Mouse (Mus musculus) neural tube, embryonic 12.5 days (tissue): Measurements from ENCODE around the gene Nav2. TPM values are rescaled to one million over a fixed set of nuclear protein-coding genes. Genes with fewer than 3 reads are reported as not detected.

Experiments
- ATAC-seq: fragments of 200-750 bp; cut with Nextera tagmentation; 2 replicates; pipeline ENCODE4 v1.8.0; 2017; ENCODE audit warnings: low read depth, mild to moderate bottlenecking, moderate TSS enrichment, moderate library complexity; ENCODE audit not compliant: low FRiP score
- H3K27ac ChIP-seq: fragments of 300-500 bp; sonication (generic); 2 replicates; pipeline ENCODE4 v1.5.1; 2016
- H3K27me3 ChIP-seq: fragments of 300-500 bp; sonication (generic); replicated peaks from 2 replicates; pipeline ENCODE4 v1.6.1; 2016; ENCODE audit warnings: mild to moderate bottlenecking
- H3K36me3 ChIP-seq: fragments of 300-500 bp; sonication (generic); 2 replicates; pipeline ENCODE4 v1.6.1; 2016; ENCODE audit warnings: mild to moderate bottlenecking
- H3K4me1 ChIP-seq: fragments of 300-500 bp; sonication (generic); 2 replicates; pipeline ENCODE4 v1.6.1; 2016
- H3K4me2 ChIP-seq: fragments of 300-500 bp; sonication (generic); replicated peaks from 2 replicates; pipeline ENCODE4 v1.6.1; 2016; ENCODE audit warnings: mild to moderate bottlenecking
- H3K4me3 ChIP-seq: fragments of 300-500 bp; sonication (generic); 2 replicates; pipeline ENCODE4 v1.5.1; 2016
- H3K9ac ChIP-seq: fragments of 300-500 bp; sonication (generic); 2 replicates; pipeline ENCODE4 v1.6.1; 2016; ENCODE audit warnings: mild to moderate bottlenecking
- H3K9me3 ChIP-seq: fragments of 300-500 bp; sonication (generic); 2 replicates; pipeline ENCODE4 v1.6.1; 2016; ENCODE audit warnings: mild to moderate bottlenecking
- WGBS: fragments of 180-500 bp; shearing (Covaris S2); methylation state at CpG from one replicate; pipeline ENCODE4 v1.1.7; 2016; 5-methylcytosine and 5-hydroxymethylcytosine counted together
- polyA plus RNA-seq: library from polyadenylated mRNA; unstranded; fragments of >200 nt; fragmentation: Nextera tagmentation; extraction: Ambion mirVana; gene quantifications from 2 replicates; pipeline ENCODE4 v1.2.1, GENCODE M21; 2016

The Nav2 gene
- polyA plus RNA-seq, 1 experiment from 2014 or later, result 25.2 TPM

- no peak overlapping the region for H3K27ac ChIP-seq
- H3K4me3 ChIP-seq, result no peak overlapping the region
- H3K4me1 ChIP-seq, result peaks cover 30% of the 10 kb centered on the region
- no peak for ATAC-seq
- H3K4me2 ChIP-seq, result no peak overlapping the region
- H3K9ac ChIP-seq, result no peak overlapping the region
- no peaks in the 10 kb centered on the region; the same call in 1 of the 2 replicates for H3K27me3 ChIP-seq
- under 1% methylated on average over 6 of the region's 6 CpGs for WGBS
- no peaks in the 10 kb centered on the region for H3K9me3 ChIP-seq
- no peaks in the 10 kb centered on the region for H3K36me3 ChIP-seq
Measured at GRCm38 (mm10) chr7:48894152-48894551, 14.4 kb upstream of the Nav2 start.

GRCm38 (mm10) chr7:48894763-48895162, 13.8 kb upstream of the Nav2 start:
- Histone ChIP-seq H3K36me3 (no peaks in the 10 kb centered on the region), H3K4me1 (peaks cover 30% of the 10 kb centered on the region), H3K9me3 (no peaks in the 10 kb centered on the region), H3K27ac (no peak overlapping the region), H3K4me2 (no peak overlapping the region), H3K4me3 (no peak overlapping the region), H3K27me3 (no peaks in the 10 kb centered on the region; the same call in 1 of the 2 replicates), H3K9ac (no peak overlapping the region)
- no peak for ATAC-seq
- WGBS, result 85% methylated on average over 6 of the region's 6 CpGs

GRCm38 (mm10) chr7:48895475-48895874, 13.0 kb upstream of the Nav2 start:
- Histone ChIP-seq H3K9me3 (no peaks in the 10 kb centered on the region), H3K9ac (no peak overlapping the region), H3K36me3 (no peaks in the 10 kb centered on the region), H3K27me3 (no peaks in the 10 kb centered on the region; the same call in 1 of the 2 replicates), H3K4me2 (no peak overlapping the region), H3K4me3 (no peak overlapping the region), H3K27ac (no peak overlapping the region), H3K4me1 (peaks cover 31% of the 10 kb centered on the region)
- no peak for ATAC-seq
- 89% methylated on average over 4 of the region's 4 CpGs for WGBS

- no peaks in the 10 kb centered on the region for H3K36me3 ChIP-seq
- no peak overlapping the region for H3K4me3 ChIP-seq
- no peak overlapping the region for H3K4me2 ChIP-seq
- no peaks in the 10 kb centered on the region; the same call in 1 of the 2 replicates for H3K27me3 ChIP-seq
- ATAC-seq, result no peak
- H3K27ac ChIP-seq, result no peak overlapping the region
- whole genome bisulfite sequencing, result 83% methylated on average over 4 of the region's 4 CpGs
- H3K9me3 ChIP-seq, result no peaks in the 10 kb centered on the region
- no peak overlapping the region for H3K9ac ChIP-seq
- H3K4me1 ChIP-seq, result peaks cover 26% of the 10 kb centered on the region
Measured at GRCm38 (mm10) chr7:48896051-48896450, 12.5 kb upstream of the Nav2 start.

GRCm38 (mm10) chr7:48897539-48898163, 10.9 kb upstream of the Nav2 start:
- H3K9me3 ChIP-seq, result no peaks in the 10 kb centered on the region
- peak overlapping the region; percentile 33 for H3K4me2 ChIP-seq
- no peaks in the 10 kb centered on the region for H3K36me3 ChIP-seq
- H3K4me1 ChIP-seq, result peaks cover 18% of the 10 kb centered on the region
- no peak overlapping the region for H3K9ac ChIP-seq
- H3K4me3 ChIP-seq, result no peak overlapping the region
- H3K27me3 ChIP-seq, result no peaks in the 10 kb centered on the region; the same call in 1 of the 2 replicates
- ATAC-seq, result no peak
- 38% methylated on average over 24 of the region's 24 CpGs for WGBS
- H3K27ac ChIP-seq, result no peak overlapping the region

- H3K4me2 ChIP-seq, result no peak overlapping the region
- no peak for ATAC-seq
- no peaks in the 10 kb centered on the region for H3K27me3 ChIP-seq
- 67% methylated on average over 9 of the region's 9 CpGs for WGBS
- H3K9me3 ChIP-seq, result no peaks in the 10 kb centered on the region
- peaks cover 24% of the 10 kb centered on the region for H3K4me1 ChIP-seq
- H3K36me3 ChIP-seq, result no peaks in the 10 kb centered on the region
- H3K9ac ChIP-seq, result no peak overlapping the region
- no peak overlapping the region for H3K27ac ChIP-seq
- no peak overlapping the region for H3K4me3 ChIP-seq
Measured at GRCm38 (mm10) chr7:48898416-48898815, 10.1 kb upstream of the Nav2 start.

- Histone ChIP-seq H3K4me3 (no peak overlapping the region), H3K4me2 (no peak overlapping the region), H3K4me1 (peaks cover 24% of the 10 kb centered on the region), H3K27ac (no peak overlapping the region), H3K27me3 (no peaks in the 10 kb centered on the region), H3K9ac (no peak overlapping the region), H3K36me3 (no peaks in the 10 kb centered on the region), H3K9me3 (no peaks in the 10 kb centered on the region)
- WGBS, result 74% methylated on average over 8 of the region's 8 CpGs
- no peak for ATAC-seq
Measured at GRCm38 (mm10) chr7:48900408-48901167, 7.9 kb upstream of the Nav2 start.

- Histone ChIP-seq H3K27ac (no peak overlapping the region), H3K27me3 (no peaks in the 10 kb centered on the region), H3K4me1 (peaks cover 17% of the 10 kb centered on the region), H3K9ac (no peak overlapping the region), H3K36me3 (no peaks in the 10 kb centered on the region), H3K4me2 (no peak overlapping the region), H3K4me3 (no peak overlapping the region), H3K9me3 (no peaks in the 10 kb centered on the region)
- no peak for ATAC-seq
- 14% methylated on average over 2 of the region's 2 CpGs for WGBS
Measured at GRCm38 (mm10) chr7:48902454-48902853, 6.1 kb upstream of the Nav2 start.

- H3K27me3 ChIP-seq, result no peaks in the 10 kb centered on the region
- no peaks in the 10 kb centered on the region for H3K36me3 ChIP-seq
- WGBS, result 63% methylated on average over 4 of the region's 4 CpGs
- no peak overlapping the region for H3K27ac ChIP-seq
- ATAC-seq, result no peak
- H3K4me3 ChIP-seq, result no peak overlapping the region
- H3K4me2 ChIP-seq, result no peak overlapping the region
- H3K4me1 ChIP-seq, result peaks cover 13% of the 10 kb centered on the region; the same call in 1 of the 2 replicates
- no peaks in the 10 kb centered on the region for H3K9me3 ChIP-seq
- no peak overlapping the region for H3K9ac ChIP-seq
Measured at GRCm38 (mm10) chr7:48909342-48909671, 791 bp downstream of the Nav2 start.

- Histone ChIP-seq H3K4me3 (no peak overlapping the region), H3K9me3 (no peaks in the 10 kb centered on the region), H3K27ac (no peak overlapping the region), H3K9ac (no peak overlapping the region), H3K4me1 (peaks cover 16% of the 10 kb centered on the region; the same call in 1 of the 2 replicates), H3K36me3 (no peaks in the 10 kb centered on the region), H3K27me3 (no peaks in the 10 kb centered on the region), H3K4me2 (no peak overlapping the region)
- ATAC-seq, result no peak
- 61% methylated on average over 6 of the region's 6 CpGs for WGBS
Measured at GRCm38 (mm10) chr7:48910282-48910681, 1.8 kb downstream of the Nav2 start.

- Histone ChIP-seq H3K27me3 (no peaks in the 10 kb centered on the region), H3K9ac (no peak overlapping the region), H3K4me3 (no peak overlapping the region), H3K9me3 (no peaks in the 10 kb centered on the region), H3K27ac (no peak overlapping the region), H3K4me2 (no peak overlapping the region), H3K36me3 (no peaks in the 10 kb centered on the region), H3K4me1 (peaks cover 16% of the 10 kb centered on the region; the same call in 1 of the 2 replicates)
- ATAC-seq, result no peak
Measured at GRCm38 (mm10) chr7:48911146-48911545, 2.6 kb downstream of the Nav2 start.

GRCm38 (mm10) chr7:48914630-48915506, 6.4 kb downstream of the Nav2 start:
- H3K4me2 ChIP-seq, result no peak overlapping the region
- no peak overlapping the region for H3K9ac ChIP-seq
- no peaks in the 10 kb centered on the region for H3K9me3 ChIP-seq
- H3K27ac ChIP-seq, result no peak overlapping the region
- H3K27me3 ChIP-seq, result no peaks in the 10 kb centered on the region; the same call in 1 of the 2 replicates
- no peak; the same call in 1 of the 2 replicates for ATAC-seq
- 51% methylated on average over 12 of the region's 12 CpGs for WGBS
- H3K4me1 ChIP-seq, result peaks cover 14% of the 10 kb centered on the region
- H3K36me3 ChIP-seq, result no peaks in the 10 kb centered on the region
- no peak overlapping the region for H3K4me3 ChIP-seq
